In genomic region chr7:134128087-134128522, GRCm38 (mm10) we compare ENCODE assay signal across 20 mouse cellular contexts.
DNase-seq lines count a peak whose midpoint lies in the region; ATAC-seq and TF ChIP-seq lines count a peak whose summit lies in the region.
"Had no signal": no experiment of that assay in that cellular context is flagged by ENCODE, and none has a peak within 500 bp of the region (broad histone marks: within the 10 kb centered on the region; RNA-seq: fewer than 3 reads in every experiment).

No protein-coding gene starts in this region.

- no peaks in the 10 kb centered on the region for H3K27me3 ChIP-seq in heart, embryonic 12.5 days (replicated peaks)
- H3K27me3 ChIP-seq in lung, embryonic 16.5 days (ENCODE audit: control insufficient read depth, insufficient read depth, low read depth, low read length) = no peaks in the 10 kb centered on the region
- no peaks in the 10 kb centered on the region for H3K27me3 ChIP-seq in stomach, postnatal 0 days (ENCODE audit: control insufficient read depth, insufficient read depth, low read length)
- H3K27me3 ChIP-seq: embryonic facial prominence, embryonic 13.5 days; hindbrain, embryonic 15.5 days; intestine, embryonic 15.5 days; limb, embryonic 13.5 days; liver, embryonic 13.5 days; midbrain, embryonic 12.5 days had no signal

- no peak overlapping the region for H3K27ac ChIP-seq in heart, embryonic 12.5 days (ENCODE audit: poor library complexity, severe bottlenecking)
- no peak overlapping the region for H3K27ac ChIP-seq in lung, embryonic 16.5 days (ENCODE audit: low read length)
- no peak overlapping the region for H3K27ac ChIP-seq in stomach, postnatal 0 days (replicated peaks)
- H3K27ac ChIP-seq: embryonic facial prominence, embryonic 13.5 days; hindbrain, embryonic 15.5 days; intestine, embryonic 15.5 days; limb, embryonic 13.5 days; liver, embryonic 13.5 days; midbrain, embryonic 12.5 days had no signal

- 33% methylated on average over 5 of the region's 5 CpGs for WGBS in heart, embryonic 12.5 days
- 41% methylated on average over 5 of the region's 5 CpGs for WGBS in lung, embryonic 16.5 days
- WGBS in stomach, postnatal 0 days = 54% methylated on average over 5 of the region's 5 CpGs

- no peak overlapping the region for H3K4me3 ChIP-seq in heart, embryonic 12.5 days
- H3K4me3 ChIP-seq in lung, embryonic 16.5 days (ENCODE audit: low read length) = no peak overlapping the region
- H3K4me3 ChIP-seq in stomach, postnatal 0 days (ENCODE audit: low read depth, low read length) = no peak overlapping the region
- H3K4me3 ChIP-seq: embryonic facial prominence, embryonic 13.5 days; hindbrain, embryonic 15.5 days; intestine, embryonic 15.5 days; limb, embryonic 13.5 days; liver, embryonic 13.5 days; midbrain, embryonic 12.5 days had no signal

- H3K9ac ChIP-seq in heart, embryonic 12.5 days = no peak overlapping the region
- no peak overlapping the region for H3K9ac ChIP-seq in lung, embryonic 16.5 days (ENCODE audit: low read length)
- H3K9ac ChIP-seq in stomach, postnatal 0 days (ENCODE audit: low read length) = no peak overlapping the region
- H3K9ac ChIP-seq: embryonic facial prominence, embryonic 13.5 days; hindbrain, embryonic 15.5 days; intestine, embryonic 15.5 days; limb, embryonic 13.5 days; liver, embryonic 13.5 days; midbrain, embryonic 12.5 days had no signal

- no peak for TF ChIP-seq EP300 in stomach, postnatal 0 days (optimal IDR thresholded peaks at IDR 0.05)

- H3K4me1 ChIP-seq in heart, embryonic 12.5 days (replicated peaks) = peaks cover 10% of the 10 kb centered on the region
- no peaks in the 10 kb centered on the region for H3K4me1 ChIP-seq in lung, embryonic 16.5 days (replicated peaks; ENCODE audit: control insufficient read depth, insufficient read depth, low read length)
- no peaks in the 10 kb centered on the region for H3K4me1 ChIP-seq in stomach, postnatal 0 days (replicated peaks; ENCODE audit: control insufficient read depth, insufficient read depth)
- H3K4me1 ChIP-seq: intestine, embryonic 15.5 days; liver, embryonic 13.5 days had no signal

- H3K4me2 ChIP-seq in heart, embryonic 12.5 days = no peak overlapping the region
- no peak overlapping the region for H3K4me2 ChIP-seq in lung, embryonic 16.5 days (ENCODE audit: low read depth, low read length)
- no peak overlapping the region for H3K4me2 ChIP-seq in stomach, postnatal 0 days (replicated peaks; ENCODE audit: low read depth)
- H3K4me2 ChIP-seq: embryonic facial prominence, embryonic 13.5 days; hindbrain, embryonic 15.5 days; intestine, embryonic 15.5 days; limb, embryonic 13.5 days; liver, embryonic 13.5 days; midbrain, embryonic 12.5 days had no signal

- no peak for DNase-seq in heart, adult 8-10 months (ENCODE audit: low spot score)
- no peak for DNase-seq in lung, postnatal 10 days
- DNase-seq in brain, embryonic 14.5 days (ENCODE audit: low read depth) = peak; percentile 40
- no peak for DNase-seq in stomach, postnatal 0 days (ENCODE audit: low spot score)
- DNase-seq in frontal cortex, postnatal 10 days (ENCODE audit: low spot score in 2 of 2) = no peak
- DNase-seq: cerebellum, adult 18-20 months; heart, postnatal 4 days; kidney, adult 8-10 months; kidney, postnatal 10 days; liver, embryonic 13.5 days; thymus, postnatal 25 days had no signal

- TF ChIP-seq CTCF in brain, embryonic 14.5 days (IDR thresholded peaks at IDR 0.05; ENCODE audit: borderline replicate concordance, extremely low read depth, insufficient read depth, insufficient read length) = no peak
- TF ChIP-seq CTCF in stomach, postnatal 0 days (IDR thresholded peaks at IDR 0.05; ENCODE audit: low read depth) = no peak

- TF ChIP-seq POLR2A in brain, embryonic 14.5 days (IDR thresholded peaks at IDR 0.05; ENCODE audit: borderline replicate concordance, extremely low read depth, insufficient read depth, insufficient read length, poor library complexity, severe bottlenecking) = no peak

- no peaks in the 10 kb centered on the region for H3K9me3 ChIP-seq in heart, embryonic 12.5 days (replicated peaks)
- H3K9me3 ChIP-seq in lung, embryonic 16.5 days (ENCODE audit: control insufficient read depth, low read length) = no peaks in the 10 kb centered on the region
- H3K9me3 ChIP-seq in stomach, postnatal 0 days (ENCODE audit: control insufficient read depth, low read length) = no peaks in the 10 kb centered on the region
- H3K9me3 ChIP-seq: embryonic facial prominence, embryonic 13.5 days; hindbrain, embryonic 15.5 days; intestine, embryonic 15.5 days; limb, embryonic 13.5 days; liver, embryonic 13.5 days; midbrain, embryonic 12.5 days had no signal

- 0 out of 2 replicates have a peak, but pooled peaks have one; percentile 51 for ATAC-seq in heart, embryonic 12.5 days (ENCODE audit: insufficient number of reproducible peaks, low FRiP score)
- peak; percentile 56; the same call in 1 of the 2 replicates for ATAC-seq in lung, embryonic 16.5 days (ENCODE audit: low read depth)
- ATAC-seq in stomach, postnatal 0 days (ENCODE audit: low FRiP score, low TSS enrichment) = 0 out of 2 replicates have a peak, but pooled peaks have one; percentile 21
- ATAC-seq: forebrain, embryonic 14.5 days; intestine, embryonic 15.5 days; lung, postnatal 0 days had no signal

- no peaks in the 10 kb centered on the region for H3K36me3 ChIP-seq in heart, embryonic 12.5 days
- H3K36me3 ChIP-seq in lung, embryonic 16.5 days (ENCODE audit: control insufficient read depth, insufficient read depth, low read length) = peaks cover 2% of the 10 kb centered on the region; the same call in 1 of the 2 replicates
- H3K36me3 ChIP-seq in stomach, postnatal 0 days (ENCODE audit: control insufficient read depth, insufficient read depth, low read length) = no peaks in the 10 kb centered on the region
- H3K36me3 ChIP-seq: embryonic facial prominence, embryonic 13.5 days; hindbrain, embryonic 15.5 days; intestine, embryonic 15.5 days; limb, embryonic 13.5 days; liver, embryonic 13.5 days; midbrain, embryonic 12.5 days had no signal
